Mouse (Mus musculus): ENCODE data around the gene Strap.
"Not testable (repeated sequence)": the region's sequence is repeated elsewhere in the genome, so short reads cannot be mapped to it uniquely, and the experiment has no call there.

Gene Strap

GRCm38 (mm10) chr6:137734846-137735609, at the start of gene Strap:
TSS of gene Strap (plus strand) at chr6:137735078.
- DNase-seq (ENCODE audit: low read depth, low spot score): peak; percentile 97

DNA sequence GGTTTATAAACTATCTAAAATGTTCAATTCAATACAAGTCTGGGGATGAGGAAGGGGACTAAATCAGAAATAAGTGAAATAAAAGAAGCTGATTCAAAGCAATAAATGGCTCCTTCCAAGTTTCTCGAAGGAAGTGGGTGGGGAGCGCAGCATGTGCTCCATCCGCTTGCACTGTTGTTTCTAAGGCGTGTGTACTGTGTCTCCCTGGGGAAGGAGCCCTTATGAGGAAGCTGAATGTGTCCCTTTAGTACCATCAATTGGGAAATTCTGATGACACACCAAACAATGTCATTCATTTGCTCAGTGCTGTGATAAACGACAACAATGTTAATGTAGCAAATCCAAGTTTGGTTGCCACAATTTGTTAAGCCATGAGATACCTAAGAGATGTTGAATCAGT, 47.2 kb upstream of the Strap start:
- no peak for DNase-seq (ENCODE audit: low read depth, low spot score)

DNA sequence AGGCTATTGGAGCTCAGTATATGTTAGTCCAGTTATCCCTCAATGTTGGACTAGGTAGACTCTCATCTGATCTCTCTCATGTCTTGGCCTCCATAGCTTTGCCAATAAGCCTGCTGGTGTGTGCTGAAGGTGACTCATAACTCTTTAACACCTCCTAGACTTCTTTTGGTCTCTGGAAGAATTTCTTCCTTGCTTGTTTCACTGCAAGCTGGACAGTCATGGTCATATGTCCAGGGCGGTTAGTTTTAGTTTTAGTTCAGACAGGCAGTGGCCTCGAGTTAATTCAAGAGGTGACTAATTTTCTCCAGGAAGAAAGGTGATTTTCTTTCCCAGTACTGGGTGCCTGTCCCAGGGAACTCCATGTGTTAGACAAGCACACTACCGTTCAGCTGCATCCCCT, 46.8 kb upstream of the Strap start:
- DNase-seq (ENCODE audit: low read depth, low spot score): no peak

DNA sequence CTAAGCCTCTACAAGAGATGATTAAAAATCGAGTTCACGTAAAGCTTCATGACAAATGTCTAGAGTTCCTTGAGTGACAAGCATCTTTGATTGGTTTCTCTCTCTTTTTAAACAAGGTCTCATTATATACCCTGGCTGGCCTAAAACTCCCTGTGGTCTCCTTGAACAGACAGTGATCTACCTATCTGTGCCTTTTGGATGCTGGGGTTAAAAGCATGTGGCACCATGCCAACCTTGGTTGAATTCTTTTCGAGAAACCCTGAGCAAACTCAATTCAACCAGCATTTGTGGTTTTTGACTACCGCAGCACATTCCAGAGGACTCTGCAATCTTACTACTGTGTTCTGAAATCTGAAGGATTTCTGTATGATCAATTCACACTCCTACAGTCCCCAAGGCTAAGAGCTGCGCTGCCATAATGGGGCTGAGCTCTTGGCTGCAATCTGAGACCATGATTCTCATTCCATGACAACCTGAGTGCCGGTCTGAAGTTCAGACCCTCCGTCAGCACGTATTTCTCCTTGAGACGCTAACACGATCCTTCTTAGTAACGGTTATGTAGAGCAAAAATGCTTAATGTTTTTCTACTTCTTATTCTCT, 46.3 kb upstream of the Strap start:
- DNase-seq (ENCODE audit: low read depth, low spot score): no peak

DNA sequence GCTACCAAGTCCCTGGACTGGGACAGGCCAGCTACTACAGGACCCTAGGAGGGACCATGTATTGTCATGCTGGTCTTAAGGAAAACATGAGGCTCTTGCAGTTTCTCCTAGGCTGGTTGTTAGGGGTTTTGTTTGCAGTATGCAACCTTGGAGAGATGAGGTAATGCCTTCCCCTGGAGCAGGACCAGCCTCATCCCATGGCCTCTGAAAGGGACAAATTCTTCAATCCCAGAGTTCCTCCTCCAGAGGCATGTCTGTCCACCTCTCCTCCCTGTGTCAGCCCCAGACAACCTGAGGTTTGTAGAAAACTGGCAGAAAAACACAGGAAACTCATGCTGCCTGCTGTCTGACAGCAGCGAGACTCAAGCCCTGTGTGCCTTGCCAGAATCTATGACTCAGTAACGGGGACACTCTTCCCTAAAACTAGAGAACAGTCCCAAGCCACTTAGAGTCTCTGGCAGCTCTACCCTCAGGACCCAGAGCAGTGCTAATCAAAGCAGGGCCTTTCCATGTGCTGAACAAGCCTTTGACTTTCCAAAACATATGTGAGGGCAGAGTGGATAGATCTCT, 44.2 kb upstream of the Strap start:
- DNase-seq (ENCODE audit: low read depth, low spot score): no peak

- no peak for DNase-seq (ENCODE audit: low read depth, low spot score)
Observed at GRCm38 (mm10) chr6:137694310-137694709, 40.6 kb upstream of the Strap start.

DNA sequence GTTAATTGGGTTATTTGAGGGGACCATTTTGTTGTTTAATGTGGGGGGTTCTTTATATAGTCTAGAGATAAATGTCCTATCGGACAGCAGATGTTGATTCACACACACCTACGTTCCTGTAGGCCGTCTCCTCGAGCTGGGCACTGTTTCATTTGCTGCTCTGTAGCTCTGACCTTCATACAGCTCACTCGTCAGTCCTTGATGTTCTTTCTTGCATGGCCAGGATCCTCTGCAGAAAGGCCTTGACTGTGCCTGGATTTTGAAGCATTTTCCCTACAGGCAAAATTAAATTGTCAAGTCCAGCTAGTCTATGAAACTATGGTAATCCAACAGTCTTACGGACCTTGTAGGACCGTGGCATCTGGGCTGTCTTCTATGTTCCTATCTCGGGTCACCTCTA, 39.8 kb upstream of the Strap start:
- no peak for DNase-seq (ENCODE audit: low read depth, low spot score)

DNA sequence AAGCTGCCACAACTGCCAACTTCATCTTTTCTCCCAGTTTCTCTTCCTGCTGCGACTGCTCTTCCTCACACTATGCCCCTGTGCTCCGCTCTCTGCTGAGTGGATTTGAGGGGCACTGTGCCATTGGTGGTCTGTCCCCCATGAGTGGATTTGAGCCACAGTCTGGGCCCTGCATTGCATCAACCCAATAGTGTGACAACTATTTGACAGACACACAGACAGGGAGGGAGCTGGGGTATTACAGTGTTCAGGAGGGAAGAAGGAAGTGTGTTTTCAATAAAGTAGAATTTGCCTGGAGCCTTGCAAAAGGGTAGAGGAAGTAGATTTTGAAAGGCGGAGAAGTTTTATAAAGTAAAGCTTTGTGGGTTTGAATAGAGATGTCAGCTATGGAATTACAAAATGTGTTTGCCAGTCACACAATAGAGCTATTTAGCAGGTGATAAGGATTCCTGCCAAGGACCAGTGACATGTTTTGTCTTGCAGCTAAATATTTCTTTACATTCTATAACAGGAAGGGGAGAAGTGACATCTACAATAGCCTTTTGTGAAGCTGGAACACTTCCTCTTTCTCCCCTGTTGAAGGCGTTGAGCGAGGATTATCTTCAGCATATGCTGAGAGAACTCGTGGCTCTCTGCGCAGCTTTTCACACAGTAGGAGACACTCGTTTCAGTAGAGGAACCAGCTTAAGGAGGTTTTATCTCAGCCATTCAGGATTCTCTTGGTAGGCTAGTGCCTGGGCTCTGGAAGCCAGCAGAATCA, 38.3 kb upstream of the Strap start:
- no peak for DNase-seq (ENCODE audit: low read depth, low spot score)

DNA sequence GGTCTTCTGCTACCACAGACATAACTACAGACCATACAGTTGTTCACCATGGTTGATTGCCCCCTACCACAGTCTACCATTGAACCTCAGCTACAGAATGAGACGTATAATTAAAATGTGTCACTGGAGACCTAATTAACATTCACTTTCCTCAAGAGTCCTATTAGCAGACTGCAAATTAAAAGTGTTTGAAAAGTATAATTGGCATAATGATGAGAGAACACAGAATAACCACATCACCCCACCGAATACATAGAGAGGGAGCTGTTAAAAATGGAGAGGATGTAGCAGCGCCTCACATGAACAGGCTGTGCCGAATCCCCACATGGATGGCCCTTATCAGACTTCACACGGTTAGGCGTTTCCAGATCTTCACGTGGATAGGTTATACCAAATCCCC, 35.4 kb upstream of the Strap start:
- DNase-seq (ENCODE audit: low read depth, low spot score): no peak

DNA sequence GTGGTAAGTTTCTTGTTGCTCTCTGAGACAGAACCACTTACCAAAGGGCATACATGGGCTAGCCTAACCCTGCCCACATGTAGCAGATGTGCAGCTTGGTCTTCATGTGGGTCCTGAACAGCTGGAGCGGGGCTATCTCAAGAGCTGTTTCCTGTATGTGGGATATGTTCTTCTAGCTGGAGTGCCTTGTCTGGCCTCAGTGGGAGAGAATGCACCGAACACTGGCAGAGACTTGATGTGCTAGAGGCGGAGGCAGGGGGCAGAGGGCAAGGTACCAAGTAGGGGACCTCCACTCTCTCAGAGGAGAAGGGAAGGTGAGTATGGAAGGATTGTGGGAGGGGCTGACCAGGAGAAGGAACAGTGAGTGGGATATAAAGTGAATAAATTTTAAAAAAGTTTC, 32.7 kb upstream of the Strap start:
- no peak for DNase-seq (ENCODE audit: low read depth, low spot score)

- DNase-seq (ENCODE audit: low read depth, low spot score): no peak
Observed at GRCm38 (mm10) chr6:137702918-137703317, 32.0 kb upstream of the Strap start.

DNA sequence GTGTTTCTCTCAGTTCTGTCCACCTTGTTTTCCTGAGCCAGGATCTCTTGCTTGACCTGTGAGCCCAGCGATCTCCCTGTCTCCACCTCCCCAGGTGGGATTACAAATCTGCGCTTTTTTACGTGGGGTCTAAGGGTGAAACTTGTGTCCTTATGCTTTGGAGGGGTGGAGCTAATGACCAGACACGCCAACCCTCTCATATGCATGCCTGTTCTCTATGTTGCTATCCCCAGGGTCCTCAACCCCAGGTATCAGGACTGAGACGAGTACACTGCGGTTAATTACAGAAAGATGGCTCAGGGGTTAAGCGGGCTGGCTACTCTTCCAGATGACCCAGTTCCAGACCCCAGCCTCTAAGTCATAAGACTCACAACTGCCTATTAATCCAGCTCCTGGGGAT, 31.4 kb upstream of the Strap start:
- no peak for DNase-seq (ENCODE audit: low read depth, low spot score)

DNA sequence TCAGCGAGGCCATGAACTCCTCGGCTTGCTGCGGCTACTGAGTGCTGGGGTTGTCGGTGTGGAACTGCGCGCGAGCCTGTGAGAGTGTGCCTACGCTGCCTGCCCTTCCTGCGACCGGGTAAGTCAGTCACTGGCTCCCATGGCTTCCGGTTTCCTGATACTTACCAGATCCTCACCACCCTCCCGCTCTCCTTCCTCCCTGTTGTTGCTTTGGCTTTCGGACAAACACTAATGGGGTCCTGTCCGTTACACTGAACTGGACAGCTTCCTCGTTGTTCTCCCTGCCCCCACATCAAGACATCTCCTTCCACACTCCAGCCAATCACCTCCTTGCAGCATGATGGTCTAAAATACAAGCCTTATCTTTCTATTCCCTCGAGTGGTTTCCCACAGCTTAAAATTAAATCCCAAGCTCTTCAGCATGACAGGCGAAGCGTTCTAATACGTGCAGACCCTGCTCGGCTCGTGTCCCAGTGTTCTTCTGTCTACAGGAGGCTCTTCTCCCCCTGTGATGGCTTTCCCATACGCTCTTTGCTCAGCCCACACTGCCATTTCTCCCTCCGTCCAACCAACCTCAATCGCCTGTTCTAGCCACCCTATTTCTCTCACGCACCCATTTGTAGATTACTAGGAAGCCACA, 30.5 kb upstream of the Strap start:
- DNase-seq (ENCODE audit: low read depth, low spot score): no peak

DNA sequence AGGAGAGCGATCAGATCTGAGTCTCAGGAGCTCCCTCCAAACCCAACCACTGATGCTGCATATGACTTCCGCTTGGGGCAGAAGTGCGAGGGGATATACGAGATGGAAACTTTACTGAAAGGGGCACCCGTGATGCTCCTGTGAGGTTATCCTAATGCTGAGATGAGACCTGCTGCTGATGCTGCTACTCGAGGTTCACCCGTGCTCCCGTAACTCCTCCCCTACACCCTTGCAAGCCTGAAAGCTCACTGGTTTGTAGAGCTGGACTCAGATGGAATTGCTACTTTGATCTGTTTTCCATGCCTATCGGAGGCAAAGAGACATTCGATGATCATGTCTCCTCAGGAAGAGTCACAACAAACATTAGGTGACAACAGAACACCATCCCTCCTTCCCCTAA, 28.7 kb upstream of the Strap start:
- no peak for DNase-seq (ENCODE audit: low read depth, low spot score)

GRCm38 (mm10) chr6:137708726-137709405, 26.0 kb upstream of the Strap start:
- DNase-seq (ENCODE audit: low read depth, low spot score): not testable (repeated sequence)

DNA sequence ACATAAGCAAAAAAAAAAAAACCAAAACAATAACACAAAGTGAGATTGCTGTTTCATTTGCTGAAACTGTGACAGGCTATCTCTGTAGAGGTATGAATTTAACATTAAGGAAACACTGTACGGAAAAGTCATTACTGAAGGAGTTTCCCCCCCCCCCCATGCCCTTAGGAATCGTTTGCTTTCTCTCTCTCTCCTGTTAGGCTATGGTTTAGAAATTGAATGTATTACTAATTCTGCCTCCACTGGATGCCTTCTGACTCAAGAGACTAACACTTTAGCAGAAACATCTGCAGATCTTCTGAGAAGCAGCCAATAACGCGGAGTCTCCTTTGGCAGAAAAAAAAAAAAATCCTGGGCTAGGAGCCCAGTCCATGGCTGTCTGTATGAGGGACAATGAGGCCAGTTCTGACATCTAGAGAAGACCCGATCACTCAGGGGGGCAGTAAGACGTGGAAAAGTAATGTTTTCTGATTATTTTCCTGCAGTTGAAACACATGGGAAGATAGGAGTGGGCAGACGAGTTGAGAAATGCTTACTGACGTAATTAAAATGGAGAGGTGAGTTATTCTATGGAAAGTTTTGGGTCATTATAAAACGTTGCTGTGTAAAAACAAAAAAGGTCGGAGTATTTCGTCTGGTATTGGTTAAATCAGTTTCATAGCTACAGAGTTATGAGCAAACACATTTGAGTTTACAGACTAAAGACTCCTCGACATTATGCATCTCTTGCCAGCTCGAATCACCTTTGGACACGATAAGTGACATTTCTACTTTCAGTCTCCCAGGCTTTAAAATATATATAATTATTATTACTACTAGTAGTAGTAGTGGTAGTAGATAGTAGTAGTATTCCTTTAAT, 24.5 kb upstream of the Strap start:
- DNase-seq (ENCODE audit: low read depth, low spot score): no peak

DNA sequence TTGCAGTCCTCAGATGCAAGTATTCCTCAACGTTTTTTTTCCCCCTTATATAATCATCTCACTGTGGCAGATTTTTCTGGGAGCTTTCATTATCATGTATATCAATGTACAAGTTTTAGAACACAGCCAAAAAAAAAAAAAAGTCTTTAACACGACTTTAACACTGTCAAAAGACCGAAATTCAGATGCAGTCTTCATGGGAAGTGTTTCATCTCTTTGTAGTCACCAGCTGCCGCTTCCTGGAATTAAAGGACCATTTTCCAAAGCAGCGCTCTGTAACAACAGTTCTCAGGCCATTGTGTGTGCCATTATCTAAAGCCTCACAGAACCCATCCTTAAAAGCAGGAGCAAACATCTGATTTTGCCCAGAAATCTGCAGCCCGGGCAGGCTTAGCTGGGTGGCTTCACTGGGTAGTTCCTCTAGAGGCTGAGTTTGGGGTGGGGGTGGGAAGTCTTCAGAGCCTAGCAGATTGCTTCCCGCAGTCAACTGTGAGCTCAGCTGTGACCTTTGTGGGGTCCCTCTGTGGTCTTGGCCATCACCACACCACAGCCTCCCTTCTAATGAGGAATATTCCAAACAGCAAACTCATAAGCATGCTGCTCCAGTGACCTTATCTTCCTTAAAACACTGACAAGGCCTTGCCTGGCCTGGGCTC, 22.1 kb upstream of the Strap start:
- DNase-seq (ENCODE audit: low read depth, low spot score): no peak

- DNase-seq (ENCODE audit: low read depth, low spot score): peak; percentile 80
Observed at GRCm38 (mm10) chr6:137713310-137713664, 21.6 kb upstream of the Strap start.

- no peak for DNase-seq (ENCODE audit: low read depth, low spot score)
Observed at GRCm38 (mm10) chr6:137716802-137717201, 18.1 kb upstream of the Strap start.

All from retina, postnatal 7 days (tissue).